Mouse (Mus musculus) stomach, embryonic 14.5 days (tissue): ENCODE measurements at regions not wholly inside any gene's neighbourhood (a gene's known extent, or its start where the extent isn't known, plus 50 kb on each side); places are given as distances from the start of the nearest gene placed in this dataset.

Experiments used
- ATAC-seq: fragments of 200-750 bp; cut with Nextera tagmentation; 2 replicates; pipeline ENCODE4 v1.8.0; 2017; ENCODE audit warnings: low read depth, moderate TSS enrichment; ENCODE audit not compliant: insufficient number of reproducible peaks, insufficient read depth, low FRiP score
- H3K27ac ChIP-seq: fragments of 300-500 bp; sonication (generic); 2 replicates; pipeline ENCODE4 v1.5.1; 2014; ENCODE audit warnings: mild to moderate bottlenecking, low read length, moderate library complexity, mixed read lengths
- H3K27me3 ChIP-seq: fragments of 300-500 bp; sonication (generic); 2 replicates; pipeline ENCODE4 v1.6.1; 2014; ENCODE audit warnings: low read length, control low read depth, mixed read lengths; ENCODE audit not compliant: control insufficient read depth, insufficient read depth
- H3K36me3 ChIP-seq: fragments of 300-500 bp; sonication (generic); 2 replicates; pipeline ENCODE4 v1.6.1; 2014; ENCODE audit warnings: mild to moderate bottlenecking, control low read depth, low read length, moderate library complexity, mixed read lengths; ENCODE audit not compliant: control insufficient read depth, insufficient read depth
- H3K4me1 ChIP-seq: fragments of 300-500 bp; sonication (generic); 2 replicates; pipeline ENCODE4 v1.6.1; 2014; ENCODE audit warnings: low read length, control low read depth, mixed read lengths; ENCODE audit not compliant: control insufficient read depth, insufficient read depth
- H3K4me2 ChIP-seq: fragments of 300-500 bp; sonication (generic); replicated peaks from 2 replicates; pipeline ENCODE4 v1.6.1; 2014; ENCODE audit warnings: low read depth, low read length, control low read depth
- H3K4me3 ChIP-seq: fragments of 300-500 bp; sonication (generic); 2 replicates; pipeline ENCODE4 v1.5.1; 2014; ENCODE audit warnings: low read depth, low read length, control low read depth
- H3K9ac ChIP-seq: fragments of 300-500 bp; sonication (generic); replicated peaks from 2 replicates; pipeline ENCODE4 v1.6.1; 2014; ENCODE audit warnings: low read depth, mild to moderate bottlenecking, control low read depth, low read length, moderate library complexity, mixed read lengths
- H3K9me3 ChIP-seq: fragments of 300-500 bp; sonication (generic); 2 replicates; pipeline ENCODE4 v1.6.1; 2016; ENCODE audit warnings: low read depth, low read length, control low read depth; ENCODE audit not compliant: control insufficient read depth
- WGBS: fragments of 180-500 bp; shearing (Covaris S2); extraction: QIAGEN DNeasy Blood & Tissue Kit; methylation state at CpG from one replicate; pipeline ENCODE4 v1.1.7; 2014; 5-methylcytosine and 5-hydroxymethylcytosine counted together

DNA sequence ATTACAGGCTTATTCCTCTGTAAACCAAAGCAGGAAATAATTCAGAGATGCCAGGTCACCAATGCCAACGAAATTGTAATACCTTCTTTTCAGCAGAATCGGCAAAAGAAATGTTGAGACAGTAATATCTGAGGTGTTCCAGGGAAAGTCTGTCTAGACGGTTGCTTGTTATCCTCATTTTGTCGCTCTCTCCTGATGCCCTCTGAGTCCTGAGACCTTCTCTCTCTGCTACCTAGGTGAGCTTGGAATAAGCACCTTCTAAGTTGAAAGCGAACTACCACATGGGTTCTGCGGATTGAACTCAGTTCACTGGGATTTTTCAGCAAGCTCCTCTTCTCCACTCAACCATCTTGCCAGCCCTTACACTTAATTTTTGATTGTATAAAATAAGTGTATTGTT is 61.8 kb upstream of the Gm10295 start:
- no peaks in the 10 kb centered on the region for H3K9me3 ChIP-seq
- H3K4me3 ChIP-seq, result no peak overlapping the region
- no peak overlapping the region for H3K4me2 ChIP-seq
- no peak for ATAC-seq
- WGBS, result 61% methylated on average over 6 of the region's 6 CpGs
- H3K4me1 ChIP-seq, result peaks cover 10% of the 10 kb centered on the region
- H3K9ac ChIP-seq, result no peak overlapping the region
- no peaks in the 10 kb centered on the region for H3K27me3 ChIP-seq
- H3K27ac ChIP-seq, result no peak overlapping the region
- H3K36me3 ChIP-seq, result no peaks in the 10 kb centered on the region

DNA sequence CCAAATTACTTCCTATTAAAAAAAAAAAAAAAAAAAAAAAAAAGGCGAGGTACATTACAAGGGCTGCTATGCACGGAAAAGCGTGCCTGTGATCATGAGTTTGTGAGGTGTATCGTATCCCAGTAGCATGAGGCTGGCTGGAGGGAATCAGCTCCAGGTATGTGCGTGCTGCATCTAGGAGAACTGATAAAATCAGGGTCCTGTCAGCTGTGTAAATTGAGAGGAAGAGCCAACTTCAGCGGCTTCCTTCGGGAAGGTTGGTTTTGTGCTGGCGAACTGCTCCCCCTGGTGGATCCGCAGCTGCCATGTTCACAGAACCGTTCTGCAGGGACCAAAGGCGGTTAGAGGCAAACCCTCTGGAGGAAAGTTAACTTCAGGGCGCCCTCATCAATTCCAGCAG is 60.8 kb upstream of the Gm10295 start:
- Histone ChIP-seq H3K4me2 (peak overlapping the region; percentile 54), H3K36me3 (no peaks in the 10 kb centered on the region), H3K4me3 (peak overlapping the region; percentile 29; the same call in 1 of the 2 replicates), H3K9me3 (no peaks in the 10 kb centered on the region), H3K27me3 (no peaks in the 10 kb centered on the region), H3K4me1 (peaks cover 10% of the 10 kb centered on the region), H3K9ac (no peak overlapping the region), H3K27ac (peak overlapping the region; percentile 57; the same call in 1 of the 2 replicates)
- WGBS, result 1% methylated on average over 12 of the region's 12 CpGs
- ATAC-seq, result peak; percentile 33; the same call in 1 of the 2 replicates

DNA sequence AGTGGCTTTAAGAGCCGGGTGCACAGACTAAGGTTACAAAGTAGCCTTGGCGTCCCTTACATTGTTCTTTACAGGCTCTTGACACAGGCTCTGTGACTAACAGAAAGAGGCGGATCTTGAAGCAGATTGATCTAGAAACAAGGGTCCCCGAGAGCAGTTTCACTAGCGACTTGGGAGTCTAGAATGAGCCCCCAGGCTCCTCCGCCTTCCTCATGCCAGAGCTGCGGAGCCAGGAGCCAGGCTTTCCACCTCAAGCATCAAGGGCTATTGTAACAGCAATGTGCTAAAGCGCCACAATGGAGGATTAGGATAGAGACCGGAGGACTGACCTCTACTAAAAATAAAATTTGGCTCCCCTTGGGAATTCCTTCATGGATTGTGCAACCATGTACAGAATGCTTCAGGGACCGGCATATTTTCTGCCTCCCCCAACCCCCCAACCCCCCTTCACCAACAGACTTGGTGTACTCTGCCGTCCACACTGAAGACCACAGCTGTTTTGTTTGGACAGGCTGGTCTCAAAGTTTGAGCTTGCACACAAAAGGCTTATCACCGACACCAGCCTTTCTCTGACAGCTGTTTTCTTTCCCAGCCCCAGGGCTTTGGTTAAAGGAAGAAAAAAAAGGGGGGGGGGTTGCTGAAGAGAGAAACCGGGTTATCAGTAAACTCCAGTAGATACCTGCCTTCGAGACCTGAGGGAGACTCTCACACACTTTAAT is 60.2 kb upstream of the Gm10295 start:
- Histone ChIP-seq H3K4me3 (peak overlapping the region; percentile 29), H3K27ac (peak overlapping the region; percentile 57), H3K4me2 (peak overlapping the region; percentile 54), H3K9ac (no peak overlapping the region), H3K27me3 (no peaks in the 10 kb centered on the region), H3K9me3 (no peaks in the 10 kb centered on the region), H3K4me1 (peaks cover 10% of the 10 kb centered on the region), H3K36me3 (no peaks in the 10 kb centered on the region)
- WGBS, result 8% methylated on average over 14 of the region's 14 CpGs
- peak; percentile 77; the same call in 1 of the 2 replicates for ATAC-seq

DNA sequence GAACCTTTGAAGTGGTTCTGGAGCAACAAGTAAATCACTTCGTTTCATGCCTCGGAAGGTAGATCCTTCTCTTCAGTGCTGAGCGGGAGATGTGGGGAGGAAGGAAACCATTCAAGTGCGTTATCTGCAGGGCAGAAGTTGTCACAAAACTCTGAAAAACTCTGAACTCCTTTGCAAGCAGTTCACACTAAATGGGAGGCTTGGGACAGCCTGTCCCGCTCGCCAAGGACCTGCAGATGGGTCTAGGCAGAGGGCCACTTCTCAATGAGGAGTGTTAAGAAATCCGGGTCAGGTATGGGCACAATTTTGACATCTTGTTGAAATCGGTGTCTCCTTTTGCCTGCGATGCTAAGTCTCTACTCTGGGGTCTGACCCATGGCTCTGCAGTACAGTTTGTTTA is 58.6 kb upstream of the Gm10295 start:
- WGBS, result 53% methylated on average over 9 of the region's 9 CpGs
- Histone ChIP-seq H3K27ac (peak overlapping the region; percentile 39; the same call in 1 of the 2 replicates), H3K9me3 (no peaks in the 10 kb centered on the region), H3K4me3 (no peak overlapping the region), H3K4me2 (no peak overlapping the region), H3K36me3 (no peaks in the 10 kb centered on the region), H3K4me1 (peaks cover 10% of the 10 kb centered on the region), H3K27me3 (no peaks in the 10 kb centered on the region), H3K9ac (no peak overlapping the region)
- no peak for ATAC-seq

DNA sequence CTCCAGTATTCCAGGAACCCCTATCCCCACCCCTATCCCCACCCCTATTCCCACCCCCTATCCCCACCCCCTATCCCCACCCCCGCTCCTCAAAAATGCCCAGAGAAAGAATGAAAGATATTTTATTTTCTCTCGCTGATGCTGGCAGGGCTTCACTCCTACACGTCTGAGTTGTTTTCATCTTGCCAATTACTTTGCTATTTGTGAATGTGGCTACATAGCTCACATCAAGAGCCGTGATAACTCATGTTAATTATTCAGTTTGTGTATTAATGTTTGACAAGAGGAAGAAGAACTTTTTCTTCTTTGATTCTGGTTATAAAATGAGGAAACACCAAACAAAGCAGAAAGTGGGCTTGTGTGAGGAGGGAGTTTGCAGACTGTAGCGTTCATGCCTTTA is 57.8 kb upstream of the Gm10295 start:
- H3K36me3 ChIP-seq, result no peaks in the 10 kb centered on the region
- no peak for ATAC-seq
- H3K27ac ChIP-seq, result peak overlapping the region; percentile 27; the same call in 1 of the 2 replicates
- H3K9me3 ChIP-seq, result no peaks in the 10 kb centered on the region
- H3K4me2 ChIP-seq, result no peak overlapping the region
- peaks cover 10% of the 10 kb centered on the region for H3K4me1 ChIP-seq
- 24% methylated on average over 5 of the region's 5 CpGs for WGBS
- H3K9ac ChIP-seq, result no peak overlapping the region
- no peak overlapping the region for H3K4me3 ChIP-seq
- no peaks in the 10 kb centered on the region for H3K27me3 ChIP-seq

DNA sequence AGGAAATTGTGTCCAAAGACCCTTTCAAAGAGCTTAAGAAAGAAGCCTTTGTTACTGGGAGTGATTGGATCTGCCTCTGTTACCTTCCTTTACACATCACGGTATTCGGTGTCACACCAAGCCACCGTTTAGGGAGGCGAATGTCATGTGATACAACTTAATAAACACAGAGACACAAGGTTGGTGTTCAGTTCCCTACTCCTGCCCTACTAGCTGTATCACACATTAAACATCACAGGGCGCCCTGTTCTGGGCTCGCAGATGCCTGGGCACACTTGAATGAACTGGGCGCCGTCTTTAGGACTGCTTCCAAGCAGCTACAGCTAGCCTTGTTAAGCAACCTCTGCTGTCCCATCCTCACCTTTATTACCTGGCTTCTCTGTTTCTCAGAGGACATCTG is 55.0 kb upstream of the Gm10295 start:
- H3K9me3 ChIP-seq, result no peaks in the 10 kb centered on the region
- no peak for ATAC-seq
- WGBS, result 83% methylated on average over 8 of the region's 8 CpGs
- no peak overlapping the region for H3K4me2 ChIP-seq
- H3K9ac ChIP-seq, result no peak overlapping the region
- H3K27ac ChIP-seq, result no peak overlapping the region
- no peaks in the 10 kb centered on the region for H3K27me3 ChIP-seq
- H3K36me3 ChIP-seq, result no peaks in the 10 kb centered on the region
- no peak overlapping the region for H3K4me3 ChIP-seq
- peaks cover 8% of the 10 kb centered on the region for H3K4me1 ChIP-seq
